Mouse (Mus musculus) naive thymus-derived CD4-positive, alpha-beta T cell, adult 2 months (primary cell): ENCODE results near the gene Relt.
A peak's percentile ranks its signal among the peaks of the same experiment; 100 is the strongest.
"Not testable (repeated sequence)": the region's sequence is repeated elsewhere in the genome, so short reads cannot be mapped to it uniquely, and the experiment has no call there.

Source experiments
- DNase-seq: peaks from one replicate; pipeline ENCODE4 v3.0.0-alpha.2; 2011; ENCODE audit warnings: low read depth

Gene Relt

GRCm38 (mm10) chr7:100875822-100876221 lies 12.6 kb upstream of the Relt start:
- DNase-seq: peak; percentile 52

- no peak for DNase-seq
These were observed 10.0 kb upstream of the Relt start for GRCm38 (mm10) chr7:100873197-100873596.

DNA sequence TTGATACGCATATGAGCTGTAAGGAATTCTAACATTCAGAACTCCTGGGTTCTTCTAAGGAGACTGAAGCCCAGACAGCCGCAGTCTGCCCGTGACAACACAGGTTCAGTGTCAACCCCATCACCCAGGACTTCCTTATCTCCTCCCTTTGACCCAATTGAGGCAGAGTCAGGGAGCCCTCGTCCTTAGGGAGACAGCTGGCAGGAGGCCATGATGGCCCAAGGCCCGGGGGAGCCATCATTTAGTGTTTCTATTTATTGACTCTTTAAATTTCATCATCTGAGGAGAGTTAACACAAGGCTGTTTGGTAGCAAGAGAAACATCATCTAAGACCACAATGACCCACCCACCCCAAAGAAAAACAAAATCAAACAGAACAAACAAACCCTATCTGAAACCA lies 8.6 kb upstream of the Relt start:
- DNase-seq: no peak

DNA sequence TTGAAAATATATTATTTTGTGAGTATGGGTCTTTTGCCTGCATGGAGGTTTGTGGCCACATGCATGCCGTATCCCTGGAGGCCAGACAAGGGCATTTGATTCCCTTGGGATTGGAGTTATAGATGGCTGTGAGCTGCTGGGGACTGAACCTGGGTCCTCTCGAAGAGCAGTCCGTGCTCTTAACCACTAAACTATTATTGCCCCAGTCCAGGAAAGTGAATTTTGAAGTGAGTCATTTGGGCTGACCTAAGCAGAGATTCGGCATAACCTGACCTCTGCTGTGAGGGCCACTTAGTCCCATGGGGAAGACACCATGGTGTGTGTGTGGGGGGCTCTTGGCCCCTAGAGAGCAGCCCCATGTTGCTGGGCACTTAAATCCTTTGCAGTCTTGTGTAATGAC lies 8.1 kb upstream of the Relt start:
- DNase-seq: no peak

GRCm38 (mm10) chr7:100869877-100870629 lies 6.8 kb upstream of the Relt start:
- no peak for DNase-seq

DNA sequence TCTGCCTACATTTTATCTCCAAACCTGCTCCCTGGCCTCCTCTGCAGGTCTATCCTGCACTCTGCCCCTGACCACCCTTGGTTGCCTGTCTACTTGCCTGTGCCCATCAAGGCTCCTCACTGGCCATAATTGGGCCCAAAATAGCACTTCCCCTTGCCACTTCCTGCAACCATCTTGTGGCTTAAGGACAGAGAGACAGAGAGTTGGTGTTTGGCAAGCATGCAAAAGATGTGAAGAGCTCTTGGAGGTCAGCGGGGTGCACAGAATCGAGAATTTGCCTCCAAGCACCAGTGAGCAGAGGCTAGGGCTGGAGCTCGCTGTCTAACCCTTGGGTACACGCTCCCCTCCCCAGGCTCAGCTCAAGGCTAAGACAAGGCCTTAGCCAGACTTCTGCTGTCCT lies 5.3 kb upstream of the Relt start:
- DNase-seq: no peak

DNA sequence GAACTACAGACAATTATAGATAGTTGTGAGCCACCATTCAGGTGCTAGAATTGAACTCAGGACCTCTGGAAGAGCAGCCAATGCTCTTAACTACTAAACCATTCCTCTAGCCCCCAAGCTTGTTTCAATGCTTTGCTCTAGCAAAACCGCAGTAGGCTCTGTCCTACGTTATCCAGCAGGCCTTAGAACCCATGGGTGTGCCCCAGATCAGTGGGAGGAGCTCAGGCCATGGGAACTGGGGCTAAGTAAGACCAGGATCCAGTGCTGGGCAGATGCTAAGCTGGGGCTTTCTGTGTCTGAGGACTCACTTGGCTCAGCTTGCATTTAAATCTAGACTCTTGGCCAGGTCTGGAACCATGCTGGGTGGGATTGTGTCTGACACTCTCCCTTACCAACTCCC lies 4.3 kb upstream of the Relt start:
- no peak for DNase-seq

GRCm38 (mm10) chr7:100866675-100867074 lies 3.4 kb upstream of the Relt start:
- peak; percentile 89 for DNase-seq

DNA sequence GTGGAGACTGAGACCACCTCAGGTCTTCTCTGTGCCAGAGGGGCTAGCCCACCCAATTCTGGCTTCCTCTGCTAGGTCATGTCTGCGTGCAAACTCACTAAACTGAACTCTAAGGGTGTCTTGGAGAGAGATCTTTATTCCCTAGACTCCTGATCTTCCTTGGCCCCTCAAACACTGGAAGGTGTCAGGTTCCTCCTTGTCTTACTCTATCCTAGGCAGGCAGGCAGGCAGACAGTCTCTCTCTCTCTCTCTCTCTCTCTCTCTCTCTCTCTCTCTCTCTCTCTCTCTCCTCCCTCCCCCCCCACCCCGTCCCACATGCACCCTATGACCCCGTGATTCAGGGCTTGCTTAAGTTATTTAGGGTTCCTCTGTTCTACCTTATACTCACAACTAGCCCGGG lies 893 bp downstream of the Relt start:
- DNase-seq: no peak

- DNase-seq: no peak
These were observed 2.0 kb downstream of the Relt start for GRCm38 (mm10) chr7:100861209-100861608.

GRCm38 (mm10) chr7:100860450-100860849 lies 2.8 kb downstream of the Relt start:
- no peak for DNase-seq

- peak; percentile 86 for DNase-seq
These were observed 7.3 kb downstream of the Relt start for GRCm38 (mm10) chr7:100855795-100856573.

GRCm38 (mm10) chr7:100855300-100855699 lies 7.9 kb downstream of the Relt start:
- DNase-seq: peak; percentile 39

DNA sequence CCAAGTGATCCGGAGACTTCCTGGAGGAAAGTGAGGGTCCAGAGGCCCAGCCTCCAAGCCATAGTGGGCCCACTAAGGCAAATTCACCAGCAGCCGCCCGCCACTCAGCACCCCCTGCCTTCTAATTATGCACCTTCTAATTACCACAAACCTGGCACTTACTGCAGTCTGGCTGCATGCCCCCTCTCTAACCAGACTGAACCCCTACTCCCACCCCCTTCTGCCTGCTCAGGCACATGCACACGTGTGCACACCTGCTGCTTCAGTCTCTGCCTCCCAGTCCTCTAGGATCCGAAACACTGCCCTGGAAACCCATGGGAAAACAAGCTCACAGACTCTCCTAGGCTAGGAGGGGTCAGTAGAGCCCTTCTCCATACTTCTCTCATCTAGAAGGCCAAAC lies 8.4 kb downstream of the Relt start:
- no peak for DNase-seq

- no peak for DNase-seq
These were observed 9.0 kb downstream of the Relt start for GRCm38 (mm10) chr7:100854137-100854814.

DNA sequence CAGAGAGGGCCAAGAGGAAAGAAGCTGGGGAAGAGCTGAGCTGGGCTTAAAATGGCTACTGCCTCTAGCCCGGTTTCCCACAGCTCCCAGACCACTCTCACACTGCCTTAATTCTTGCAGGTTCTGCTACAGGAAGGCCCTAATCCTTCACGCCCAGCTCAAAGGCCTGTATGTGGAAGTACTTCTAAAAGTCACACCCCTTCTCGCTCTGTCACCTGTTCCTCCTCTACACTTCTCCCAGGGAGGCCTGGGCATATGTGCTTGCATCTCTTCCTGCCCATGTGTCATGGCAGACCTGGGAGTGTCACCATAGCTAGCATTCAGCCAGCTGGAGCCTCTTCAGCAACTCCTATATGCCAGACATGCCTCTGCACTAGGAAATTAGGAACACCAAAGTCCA lies 9.8 kb downstream of the Relt start:
- DNase-seq: no peak

DNA sequence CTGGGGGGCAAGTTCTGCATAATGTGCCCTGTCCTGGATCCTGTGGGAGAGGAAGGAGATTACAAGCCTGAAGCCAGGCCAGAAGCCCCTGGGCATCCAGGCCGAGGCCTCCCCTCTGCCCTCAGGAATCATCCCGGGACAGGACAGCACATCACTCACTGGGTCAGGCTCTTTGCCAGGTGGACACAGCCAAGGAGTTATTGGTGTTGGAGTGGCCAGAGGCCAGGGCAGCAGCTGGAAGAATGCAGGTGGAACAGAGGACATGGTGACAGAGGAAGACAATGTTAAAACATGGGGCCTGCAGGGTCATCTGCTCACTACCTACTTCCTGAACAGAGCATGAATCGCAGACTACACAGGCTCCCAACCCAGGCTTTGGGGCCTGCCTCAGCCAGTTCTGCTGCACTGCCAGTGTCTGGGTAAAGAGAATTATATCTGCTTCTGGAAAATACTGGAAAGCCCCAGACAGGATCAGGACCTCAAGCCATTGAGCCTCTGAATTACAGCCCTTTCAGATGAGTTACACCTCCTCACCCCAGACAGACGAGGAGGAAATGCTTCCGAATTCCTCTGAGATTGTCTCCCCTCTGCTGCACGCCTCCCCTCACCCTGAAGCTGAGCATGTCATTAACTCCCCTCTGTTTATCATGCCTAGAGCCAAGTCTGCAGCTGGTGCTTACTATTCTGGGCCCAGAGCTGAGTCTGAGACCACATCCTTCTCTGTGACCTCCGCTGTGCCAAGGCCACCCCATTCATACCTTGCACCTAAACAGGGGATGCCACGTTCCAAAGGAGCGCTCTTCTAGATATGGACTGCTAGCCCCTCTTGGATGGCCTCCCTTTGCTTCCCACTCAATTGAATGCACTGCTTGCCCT lies 11.5 kb downstream of the Relt start:
- no peak for DNase-seq

- no peak for DNase-seq
These were observed 13.7 kb downstream of the Relt start for GRCm38 (mm10) chr7:100849508-100849907.

DNA sequence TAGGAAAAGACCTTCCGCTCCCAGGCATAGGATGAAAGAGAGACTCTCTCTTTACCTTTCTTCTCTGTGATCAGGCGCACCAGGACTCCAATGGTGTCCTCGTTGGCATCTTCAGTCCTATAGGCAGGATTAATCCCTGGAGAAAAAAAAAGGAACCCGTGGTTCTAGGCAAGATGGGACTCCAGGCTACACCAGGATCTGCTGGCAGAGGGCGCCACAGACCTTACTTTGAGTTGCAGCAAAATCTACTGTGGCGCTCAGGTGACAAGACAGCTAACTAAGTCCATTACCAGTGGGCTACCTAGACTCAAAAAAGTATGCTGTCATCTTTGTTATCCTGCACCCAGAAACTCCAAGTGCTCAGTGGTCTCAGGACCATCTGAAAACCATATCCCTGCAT lies 14.5 kb downstream of the Relt start:
- peak; percentile 83 for DNase-seq

GRCm38 (mm10) chr7:100847131-100847530 lies 16.1 kb downstream of the Relt start:
- no peak for DNase-seq

GRCm38 (mm10) chr7:100846033-100846432 lies 17.2 kb downstream of the Relt start:
- DNase-seq: not testable (repeated sequence)

- no peak for DNase-seq
These were observed 17.8 kb downstream of the Relt start for GRCm38 (mm10) chr7:100845412-100845811.
